Mouse (Mus musculus): ENCODE data around the gene Stac2. TPM values are rescaled to one million over a fixed set of nuclear protein-coding genes. Genes with fewer than 3 reads are reported as not detected.
A peak's percentile ranks its signal among the peaks of the same experiment; 100 is the strongest.

Stac2 gene
- polyA plus RNA-seq, 1 experiment from 2014 or later: 0.59 TPM

- Histone ChIP-seq H3K4me2 (ENCODE audit: low read length) (no peak overlapping the region), H3K4me1 (ENCODE audit: control insufficient read depth in 2 of 2, insufficient read depth in 2 of 2, low read length in 2 of 2) (peaks cover 8 to 15% of the 10 kb centered on the region in 2 experiments; a peak in 2 of 4 replicates), H3K9ac (ENCODE audit: low read length) (no peak overlapping the region), H3K36me3 (ENCODE audit: control insufficient read depth, insufficient read depth, low read length) (no peaks in the 10 kb centered on the region), H3K4me3 (ENCODE audit: control insufficient read depth in 1 of 2, insufficient read depth in 1 of 2, low read depth in 1 of 2, low read length in 2 of 2) (no peak overlapping the region), H3K27me3 (ENCODE audit: control insufficient read depth, insufficient read depth, low read length) (no peaks in the 10 kb centered on the region), H3K9me3 (ENCODE audit: control insufficient read depth, low read length) (no peaks in the 10 kb centered on the region), H3K27ac (replicated peaks in 1 of 2; ENCODE audit: control insufficient read depth in 1 of 2, insufficient read depth in 1 of 2, low read depth in 2 of 2, low read length in 2 of 2) (no peak overlapping the region; a peak in 1 of 4 replicates)
- WGBS: 68% methylated on average over 3 of the region's 3 CpGs
- ATAC-seq (ENCODE audit: insufficient number of reproducible peaks, insufficient read depth, low FRiP score, low read depth): no peak
Observed at GRCm38 (mm10) chr11:98061441-98061840, 8.2 kb upstream of the Stac2 start.

GRCm38 (mm10) chr11:98060104-98060692 lies 6.9 kb upstream of the Stac2 start:
- H3K27me3 ChIP-seq (ENCODE audit: control insufficient read depth, insufficient read depth, low read length): peaks cover 4% of the 10 kb centered on the region; the same call in 1 of the 2 replicates
- WGBS: 71% methylated on average over 5 of the region's 5 CpGs
- H3K4me3 ChIP-seq (ENCODE audit: control insufficient read depth in 1 of 2, insufficient read depth in 1 of 2, low read depth in 1 of 2, low read length in 2 of 2): no peak overlapping the region
- H3K4me2 ChIP-seq (ENCODE audit: low read length): no peak overlapping the region
- no peaks in the 10 kb centered on the region for H3K9me3 ChIP-seq (ENCODE audit: control insufficient read depth, low read length)
- peaks cover 8 to 15% of the 10 kb centered on the region in 2 experiments; a peak in 2 of 4 replicates for H3K4me1 ChIP-seq (ENCODE audit: control insufficient read depth in 2 of 2, insufficient read depth in 2 of 2, low read length in 2 of 2)
- H3K9ac ChIP-seq (ENCODE audit: low read length): no peak overlapping the region
- no peak for ATAC-seq (ENCODE audit: insufficient number of reproducible peaks, insufficient read depth, low FRiP score, low read depth)
- no peak overlapping the region for H3K27ac ChIP-seq (replicated peaks in 1 of 2; ENCODE audit: control insufficient read depth in 1 of 2, insufficient read depth in 1 of 2, low read depth in 2 of 2, low read length in 2 of 2)
- H3K36me3 ChIP-seq (ENCODE audit: control insufficient read depth, insufficient read depth, low read length): no peaks in the 10 kb centered on the region

GRCm38 (mm10) chr11:98059662-98060061 lies 6.4 kb upstream of the Stac2 start:
- 67% methylated on average over 7 of the region's 7 CpGs for WGBS
- Histone ChIP-seq H3K4me2 (ENCODE audit: low read length) (no peak overlapping the region), H3K4me3 (ENCODE audit: control insufficient read depth in 1 of 2, insufficient read depth in 1 of 2, low read depth in 1 of 2, low read length in 2 of 2) (no peak overlapping the region), H3K9me3 (ENCODE audit: control insufficient read depth, low read length) (no peaks in the 10 kb centered on the region), H3K27me3 (ENCODE audit: control insufficient read depth, insufficient read depth, low read length) (peaks cover 7% of the 10 kb centered on the region; the same call in 1 of the 2 replicates), H3K36me3 (ENCODE audit: control insufficient read depth, insufficient read depth, low read length) (no peaks in the 10 kb centered on the region), H3K27ac (replicated peaks in 1 of 2; ENCODE audit: control insufficient read depth in 1 of 2, insufficient read depth in 1 of 2, low read depth in 2 of 2, low read length in 2 of 2) (no peak overlapping the region), H3K4me1 (ENCODE audit: control insufficient read depth in 2 of 2, insufficient read depth in 2 of 2, low read length in 2 of 2) (peaks cover 8 to 15% of the 10 kb centered on the region in 2 experiments; a peak in 2 of 4 replicates), H3K9ac (ENCODE audit: low read length) (no peak overlapping the region)
- ATAC-seq (ENCODE audit: insufficient number of reproducible peaks, insufficient read depth, low FRiP score, low read depth): no peak

GRCm38 (mm10) chr11:98057998-98058397 lies 4.7 kb upstream of the Stac2 start:
- H3K9ac ChIP-seq (ENCODE audit: low read length): no peak overlapping the region; the same call in 1 of the 2 replicates
- H3K4me2 ChIP-seq (ENCODE audit: low read length): peak overlapping the region; percentile 40
- H3K9me3 ChIP-seq (ENCODE audit: control insufficient read depth, low read length): no peaks in the 10 kb centered on the region
- no peak for ATAC-seq (ENCODE audit: insufficient number of reproducible peaks, insufficient read depth, low FRiP score, low read depth)
- no peak overlapping the region for H3K4me3 ChIP-seq (ENCODE audit: control insufficient read depth in 1 of 2, insufficient read depth in 1 of 2, low read depth in 1 of 2, low read length in 2 of 2)
- no peaks in the 10 kb centered on the region for H3K36me3 ChIP-seq (ENCODE audit: control insufficient read depth, insufficient read depth, low read length)
- 86% methylated on average over 5 of the region's 5 CpGs for WGBS
- peaks cover 15% of the 10 kb centered on the region for H3K27me3 ChIP-seq (ENCODE audit: control insufficient read depth, insufficient read depth, low read length)
- no peak overlapping the region for H3K27ac ChIP-seq (replicated peaks in 1 of 2; ENCODE audit: control insufficient read depth in 1 of 2, insufficient read depth in 1 of 2, low read depth in 2 of 2, low read length in 2 of 2)
- peaks cover 8 to 15% of the 10 kb centered on the region in 2 experiments; a peak in 2 of 4 replicates for H3K4me1 ChIP-seq (ENCODE audit: control insufficient read depth in 2 of 2, insufficient read depth in 2 of 2, low read length in 2 of 2)

DNA sequence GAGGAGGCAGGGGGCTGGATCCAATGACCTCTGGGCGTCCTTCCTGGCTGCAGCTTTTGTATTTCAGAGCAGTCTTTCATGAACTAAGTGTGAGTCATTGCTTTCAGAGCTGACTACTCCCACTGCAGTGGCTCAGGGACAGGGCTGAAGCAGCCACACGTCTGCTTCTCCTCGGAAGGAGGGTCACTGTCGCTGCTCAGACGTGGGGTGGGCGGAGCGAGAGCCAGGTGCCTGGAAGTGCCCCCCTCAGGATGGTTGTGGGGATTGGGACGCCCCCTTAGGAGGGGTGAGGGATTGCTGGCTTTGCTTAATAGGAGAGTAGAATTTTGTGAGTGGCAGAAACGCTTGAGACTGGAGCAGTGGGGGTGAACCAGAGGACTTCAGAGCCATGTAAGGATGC lies 4.2 kb upstream of the Stac2 start:
- 14% methylated on average over 9 of the region's 9 CpGs for WGBS
- H3K4me2 ChIP-seq (ENCODE audit: low read length): peak overlapping the region; percentile 40
- H3K4me3 ChIP-seq (ENCODE audit: control insufficient read depth in 1 of 2, insufficient read depth in 1 of 2, low read depth in 1 of 2, low read length in 2 of 2): no peak overlapping the region
- peak overlapping the region; percentile 10 to 25; a peak in 2 of 4 replicates for H3K27ac ChIP-seq (replicated peaks in 1 of 2; ENCODE audit: control insufficient read depth in 1 of 2, insufficient read depth in 1 of 2, low read depth in 2 of 2, low read length in 2 of 2)
- ATAC-seq (ENCODE audit: insufficient number of reproducible peaks, insufficient read depth, low FRiP score, low read depth): 0 out of 2 replicates have a peak, but pooled peaks have one; percentile 18
- H3K36me3 ChIP-seq (ENCODE audit: control insufficient read depth, insufficient read depth, low read length): no peaks in the 10 kb centered on the region
- H3K4me1 ChIP-seq (ENCODE audit: control insufficient read depth in 2 of 2, insufficient read depth in 2 of 2, low read length in 2 of 2): peaks cover 8 to 20% of the 10 kb centered on the region in 2 experiments; a peak in 2 of 4 replicates
- H3K27me3 ChIP-seq (ENCODE audit: control insufficient read depth, insufficient read depth, low read length): peaks cover 21% of the 10 kb centered on the region
- H3K9ac ChIP-seq (ENCODE audit: low read length): peak overlapping the region; percentile 50
- H3K9me3 ChIP-seq (ENCODE audit: control insufficient read depth, low read length): no peaks in the 10 kb centered on the region

DNA sequence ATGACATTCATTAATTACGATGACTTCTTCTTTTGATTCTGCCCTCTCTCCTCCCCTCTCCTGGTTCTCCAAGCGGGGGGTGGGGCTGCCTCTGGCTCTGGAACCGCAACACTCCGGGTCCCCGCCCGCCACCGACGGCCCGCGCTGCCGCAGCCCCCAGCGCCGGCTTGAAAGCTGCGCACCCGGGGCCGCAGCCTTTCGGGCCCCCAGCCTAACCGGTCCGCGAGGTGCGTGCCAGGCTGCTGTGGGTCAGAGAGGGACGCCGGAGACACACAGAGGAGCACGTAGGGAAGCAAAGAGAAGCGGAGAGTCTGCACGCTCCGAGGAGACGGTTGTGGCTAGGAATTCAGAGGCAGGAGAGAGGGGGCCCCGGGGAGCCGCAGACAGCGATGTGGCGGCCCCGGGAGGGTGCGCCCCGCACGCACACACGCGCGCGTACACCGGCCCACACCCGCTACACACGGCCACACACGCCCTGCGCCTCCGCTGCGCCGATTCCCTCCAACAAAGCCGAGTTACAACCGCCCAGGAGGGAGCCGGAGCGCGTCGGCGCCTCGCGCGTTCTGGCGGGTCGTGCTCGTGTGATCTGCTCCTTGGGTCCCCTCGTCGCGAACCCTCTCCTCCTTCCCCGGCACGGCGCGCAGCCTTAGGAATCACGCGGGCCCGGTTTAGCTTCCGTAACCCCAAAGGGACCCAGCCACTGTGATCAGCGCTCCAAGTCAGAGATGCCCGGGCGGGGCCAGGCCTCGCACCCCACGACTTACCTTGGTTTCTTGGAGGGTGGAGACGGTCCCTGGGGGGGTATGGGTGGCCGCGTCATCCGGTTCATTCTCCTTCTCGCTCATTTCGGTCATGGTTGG lies 903 bp downstream of the Stac2 start:
- Histone ChIP-seq H3K27ac (replicated peaks in 1 of 2; ENCODE audit: control insufficient read depth in 1 of 2, insufficient read depth in 1 of 2, low read depth in 2 of 2, low read length in 2 of 2) (no peak overlapping the region), H3K4me2 (ENCODE audit: low read length) (peak overlapping the region; percentile 84), H3K27me3 (ENCODE audit: control insufficient read depth, insufficient read depth, low read length) (peaks cover 46% of the 10 kb centered on the region), H3K4me1 (ENCODE audit: control insufficient read depth in 2 of 2, insufficient read depth in 2 of 2, low read length in 2 of 2) (peaks cover 10 to 23% of the 10 kb centered on the region in 2 experiments), H3K9ac (ENCODE audit: low read length) (peak overlapping the region; percentile 64), H3K9me3 (ENCODE audit: control insufficient read depth, low read length) (no peaks in the 10 kb centered on the region), H3K4me3 (ENCODE audit: control insufficient read depth in 1 of 2, insufficient read depth in 1 of 2, low read depth in 1 of 2, low read length in 2 of 2) (peak overlapping the region; percentile 51), H3K36me3 (ENCODE audit: control insufficient read depth, insufficient read depth, low read length) (no peaks in the 10 kb centered on the region)
- no peak for ATAC-seq (ENCODE audit: insufficient number of reproducible peaks, insufficient read depth, low FRiP score, low read depth)
- under 1% methylated on average over 78 of the region's 83 CpGs for WGBS

DNA sequence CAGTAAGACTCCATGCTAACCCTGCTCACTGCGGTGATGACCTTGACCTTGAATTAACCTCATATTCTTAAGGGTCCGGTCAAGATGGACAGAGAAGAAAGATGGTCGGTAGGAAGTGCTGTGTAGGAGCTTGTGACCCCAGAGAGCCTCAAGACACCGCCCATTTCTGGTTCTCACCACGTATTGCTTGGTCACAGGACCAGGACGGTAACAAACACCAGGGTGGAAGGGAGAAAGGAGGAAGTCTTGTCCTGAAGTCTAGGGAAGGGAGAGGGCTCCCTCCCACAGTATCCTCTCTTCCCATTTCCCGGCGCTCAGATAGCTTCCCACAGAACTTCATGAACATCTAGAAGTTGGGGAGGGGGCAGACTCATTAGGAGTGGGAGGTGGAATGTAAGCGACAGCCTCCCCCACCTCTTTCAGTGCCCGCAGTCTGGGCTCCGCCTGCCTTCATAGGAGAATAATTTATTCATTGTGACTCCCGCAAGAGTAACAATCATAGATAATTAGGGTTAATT lies 1.6 kb downstream of the Stac2 start:
- H3K27me3 ChIP-seq (ENCODE audit: control insufficient read depth, insufficient read depth, low read length): peaks cover 46% of the 10 kb centered on the region
- H3K4me2 ChIP-seq (ENCODE audit: low read length): peak overlapping the region; percentile 84
- peak overlapping the region; percentile 51 for H3K4me3 ChIP-seq (ENCODE audit: control insufficient read depth in 1 of 2, insufficient read depth in 1 of 2, low read depth in 1 of 2, low read length in 2 of 2)
- WGBS: 9% methylated on average over 12 of the region's 12 CpGs
- peak overlapping the region; percentile 64 for H3K9ac ChIP-seq (ENCODE audit: low read length)
- peaks cover 7 to 23% of the 10 kb centered on the region in 2 experiments for H3K4me1 ChIP-seq (ENCODE audit: control insufficient read depth in 2 of 2, insufficient read depth in 2 of 2, low read length in 2 of 2)
- no peaks in the 10 kb centered on the region for H3K36me3 ChIP-seq (ENCODE audit: control insufficient read depth, insufficient read depth, low read length)
- no peak overlapping the region for H3K27ac ChIP-seq (replicated peaks in 1 of 2; ENCODE audit: control insufficient read depth in 1 of 2, insufficient read depth in 1 of 2, low read depth in 2 of 2, low read length in 2 of 2)
- no peak for ATAC-seq (ENCODE audit: insufficient number of reproducible peaks, insufficient read depth, low FRiP score, low read depth)
- H3K9me3 ChIP-seq (ENCODE audit: control insufficient read depth, low read length): no peaks in the 10 kb centered on the region

Measured in heart, embryonic 14.5 days (tissue).